Mouse (Mus musculus) MEL (cell line): ENCODE data around the gene Cd8b1.

Source experiments
- CTCF ChIP-seq, 3 experiments: IDR thresholded peaks in 2 of 3; conservative IDR thresholded peaks in 1 of 3; 2 replicates each; pipeline ENCODE4 v1.5.1; 2011 to 2012; ENCODE audit warnings: low read length in 3 of 3, low read depth in 2 of 3, mild to moderate bottlenecking in 2 of 3, improper control_type of control experiment in 1 of 3, inconsistent platforms in 1 of 3, mixed read lengths in 1 of 3, moderate library complexity in 1 of 3; ENCODE audit not compliant: control insufficient read depth in 1 of 3, insufficient read depth in 1 of 3, poor library complexity in 1 of 3, severe bottlenecking in 1 of 3
- E2F4 ChIP-seq: IDR thresholded peaks from 2 replicates; pipeline ENCODE4 v1.6.1; 2011; ENCODE audit warnings: low read depth, low read length, improper control_type of control experiment, borderline replicate concordance
- EP300 ChIP-seq, 2 experiments: IDR thresholded peaks; 2 replicates each; pipeline ENCODE4 v1.6.1; 2011; ENCODE audit warnings: improper control_type of control experiment in 2 of 2, low read length in 2 of 2, low read depth in 1 of 2, mild to moderate bottlenecking in 1 of 2
- KAT2A ChIP-seq: conservative IDR thresholded peaks from 2 replicates; pipeline ENCODE4 v1.6.1; 2012; ENCODE audit warnings: low read depth, low read length, improper control_type of control experiment, inconsistent platforms
- POLR2A ChIP-seq, 2 experiments: IDR thresholded peaks; 2 replicates each; pipeline ENCODE4 v1.6.1; 2011 to 2012; ENCODE audit warnings: low read length in 2 of 2, mild to moderate bottlenecking in 2 of 2, control low read depth in 1 of 2, improper control_type of control experiment in 1 of 2, low read depth in 1 of 2, moderate library complexity in 1 of 2; ENCODE audit not compliant: control insufficient read depth in 1 of 2, insufficient read depth in 1 of 2, poor library complexity in 1 of 2
- SMC3 ChIP-seq: IDR thresholded peaks from 2 replicates; pipeline ENCODE4 v1.6.1; 2011; ENCODE audit warnings: low read depth, low read length, improper control_type of control experiment
- TAL1 ChIP-seq: IDR thresholded peaks from 2 replicates; pipeline ENCODE4 v1.6.1; 2012; ENCODE audit warnings: mild to moderate bottlenecking, inconsistent platforms, low read length, moderate library complexity, mixed read lengths

- TF ChIP-seq EP300 (IDR thresholded peaks at IDR 0.05; ENCODE audit: low read depth in 1 of 2, low read length in 2 of 2): no peak
- no peak for TF ChIP-seq E2F4
- TF ChIP-seq SMC3: no peak
- TF ChIP-seq CTCF (IDR thresholded peaks at IDR 0.05 in 2 of 3, conservative IDR thresholded peaks at IDR 0.05 in 1 of 3; ENCODE audit: control insufficient read depth in 1 of 3, insufficient read depth in 1 of 3, low read depth in 2 of 3, low read length in 3 of 3, poor library complexity in 1 of 3, severe bottlenecking in 1 of 3): no peak
- no peak for TF ChIP-seq POLR2A (IDR thresholded peaks at IDR 0.05; ENCODE audit: control insufficient read depth in 1 of 2, insufficient read depth in 1 of 2, low read depth in 1 of 2, low read length in 2 of 2, poor library complexity in 1 of 2)
- TF ChIP-seq KAT2A: no peak
- TF ChIP-seq TAL1: no peak
Measured at GRCm38 (mm10) chr6:71351201-71351600, 28.6 kb downstream of the Cd8b1 start.
